Mouse (Mus musculus): Measurements from ENCODE around the gene Gm13124. TPM values are rescaled to one million over a fixed set of nuclear protein-coding genes. Genes with fewer than 3 reads are reported as not detected.
"Not testable (repeated sequence)": the region's sequence is repeated elsewhere in the genome, so short reads cannot be mapped to it uniquely, and the experiment has no call there.

The Gm13124 gene
- not detected in 2 replicates for polyA plus RNA-seq (2012; ENCODE audit: insufficient read depth, insufficient read length, missing spikeins)

- no peak within 1 kb of the TSS for H3K4me3 ChIP-seq (ENCODE audit: insufficient read depth, low read length)
- H3K4me1 ChIP-seq (ENCODE audit: control insufficient read depth, insufficient read depth, low read length) = no peaks in the 10 kb centered on the region
- no peak within 1 kb of the TSS for H3K27ac ChIP-seq (ENCODE audit: insufficient read depth, low read depth, low read length)
- TF ChIP-seq CTCF (IDR thresholded peaks at IDR 0.05; ENCODE audit: low read depth, low read length) (no peak), POLR2A (IDR thresholded peaks at IDR 0.05; ENCODE audit: borderline replicate concordance, low read depth, low read length) (no peak)
These were observed at the start of gene Gm13124 for GRCm38 (mm10) chr4:144565034-144565433. TSS of gene Gm13124 (minus strand) at chr4:144565134.

GRCm38 (mm10) chr4:144614586-144614985 is 49.7 kb upstream of the Gm13124 start:
- no peak for TF ChIP-seq CTCF (IDR thresholded peaks at IDR 0.05; ENCODE audit: low read depth, low read length)
- TF ChIP-seq POLR2A (IDR thresholded peaks at IDR 0.05; ENCODE audit: borderline replicate concordance, low read depth, low read length) = no peak
- no peak overlapping the region for H3K27ac ChIP-seq (ENCODE audit: insufficient read depth, low read depth, low read length)
- H3K4me1 ChIP-seq (ENCODE audit: control insufficient read depth, insufficient read depth, low read length) = no peaks in the 10 kb centered on the region
- no peak overlapping the region for H3K4me3 ChIP-seq (ENCODE audit: insufficient read depth, low read length)

DNA sequence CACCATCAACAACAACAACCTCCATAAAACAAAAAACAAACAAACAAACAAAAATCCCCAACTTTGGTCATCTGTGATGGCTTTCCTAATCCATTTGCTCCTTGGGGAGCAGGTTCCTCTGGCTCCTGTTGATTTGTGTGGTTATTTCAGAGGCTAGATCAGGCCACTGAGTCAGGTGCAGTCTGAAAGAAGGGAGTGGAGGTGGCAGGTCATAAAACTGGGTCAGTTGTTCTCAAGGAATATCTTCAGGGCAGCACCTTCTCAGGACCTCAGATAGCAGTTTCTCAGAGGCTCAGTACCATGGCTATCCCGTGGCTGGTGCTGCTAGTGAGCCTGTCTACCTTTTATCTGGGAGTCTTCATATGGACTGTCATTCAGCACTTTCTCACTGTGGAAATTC is 48.5 kb upstream of the Gm13124 start, which contains the start of gene Aadacl4:
TSS of gene Aadacl4 (plus strand) at position 301 of the 400 bp plus-strand sequence.
- TF ChIP-seq CTCF (IDR thresholded peaks at IDR 0.05; ENCODE audit: low read depth, low read length) = no peak
- TF ChIP-seq POLR2A (IDR thresholded peaks at IDR 0.05; ENCODE audit: borderline replicate concordance, low read depth, low read length) = no peak
- Histone ChIP-seq H3K27ac (ENCODE audit: insufficient read depth, low read depth, low read length) (no peak within 1 kb of the TSS), H3K4me1 (ENCODE audit: control insufficient read depth, insufficient read depth, low read length) (no peaks in the 10 kb centered on the region), H3K4me3 (ENCODE audit: insufficient read depth, low read length) (no peak within 1 kb of the TSS)

GRCm38 (mm10) chr4:144592790-144593189 is 27.9 kb upstream of the Gm13124 start:
- no peaks in the 10 kb centered on the region for H3K4me1 ChIP-seq (ENCODE audit: control insufficient read depth, insufficient read depth, low read length)
- TF ChIP-seq CTCF (IDR thresholded peaks at IDR 0.05; ENCODE audit: low read depth, low read length) (no peak), POLR2A (IDR thresholded peaks at IDR 0.05; ENCODE audit: borderline replicate concordance, low read depth, low read length) (no peak)

GRCm38 (mm10) chr4:144586207-144586606 is 21.3 kb upstream of the Gm13124 start:
- H3K4me1 ChIP-seq (ENCODE audit: control insufficient read depth, insufficient read depth, low read length); H3K27ac ChIP-seq (ENCODE audit: insufficient read depth, low read depth, low read length); H3K4me3 ChIP-seq (ENCODE audit: insufficient read depth, low read length): not testable (repeated sequence)

More at GRCm38 (mm10) chr4:144592790-144593189, 27.9 kb upstream of the Gm13124 start:
- H3K27ac ChIP-seq (ENCODE audit: insufficient read depth, low read depth, low read length) = no peak overlapping the region
- no peak overlapping the region for H3K4me3 ChIP-seq (ENCODE audit: insufficient read depth, low read length)

- no peak for TF ChIP-seq CTCF (IDR thresholded peaks at IDR 0.05; ENCODE audit: low read depth, low read length)
- no peak for TF ChIP-seq POLR2A (IDR thresholded peaks at IDR 0.05; ENCODE audit: borderline replicate concordance, low read depth, low read length)
- Histone ChIP-seq H3K4me1 (ENCODE audit: control insufficient read depth, insufficient read depth, low read length) (no peaks in the 10 kb centered on the region), H3K27ac (ENCODE audit: insufficient read depth, low read depth, low read length) (no peak overlapping the region), H3K4me3 (ENCODE audit: insufficient read depth, low read length) (no peak overlapping the region)
These were observed 2.8 kb upstream of the Gm13124 start for GRCm38 (mm10) chr4:144567752-144568151.

DNA sequence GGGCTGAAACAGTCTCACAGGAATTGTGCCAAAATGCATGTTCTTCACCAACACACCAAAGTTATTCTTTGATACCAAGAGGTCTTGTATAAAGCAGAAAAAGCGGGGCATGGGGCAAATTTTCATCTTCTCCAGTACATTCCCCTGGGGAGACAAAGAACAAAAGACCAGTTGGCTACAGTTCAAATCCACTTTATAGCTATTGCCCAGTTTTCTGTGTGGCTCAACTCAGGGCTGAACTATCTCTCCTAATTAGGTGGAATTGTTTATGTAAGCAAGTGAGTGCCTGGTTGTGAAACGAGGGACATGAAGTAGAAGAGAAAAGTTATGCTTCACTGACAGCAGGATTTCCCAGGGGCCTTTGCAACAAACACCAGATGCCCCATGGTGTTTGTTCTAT is 3.7 kb downstream of the Gm13124 start:
- no peak overlapping the region for H3K27ac ChIP-seq (ENCODE audit: insufficient read depth, low read depth, low read length)
- TF ChIP-seq CTCF (IDR thresholded peaks at IDR 0.05; ENCODE audit: low read depth, low read length) = no peak
- no peak for TF ChIP-seq POLR2A (IDR thresholded peaks at IDR 0.05; ENCODE audit: borderline replicate concordance, low read depth, low read length)
- no peaks in the 10 kb centered on the region for H3K4me1 ChIP-seq (ENCODE audit: control insufficient read depth, insufficient read depth, low read length)
- H3K4me3 ChIP-seq (ENCODE audit: insufficient read depth, low read length) = no peak overlapping the region

DNA sequence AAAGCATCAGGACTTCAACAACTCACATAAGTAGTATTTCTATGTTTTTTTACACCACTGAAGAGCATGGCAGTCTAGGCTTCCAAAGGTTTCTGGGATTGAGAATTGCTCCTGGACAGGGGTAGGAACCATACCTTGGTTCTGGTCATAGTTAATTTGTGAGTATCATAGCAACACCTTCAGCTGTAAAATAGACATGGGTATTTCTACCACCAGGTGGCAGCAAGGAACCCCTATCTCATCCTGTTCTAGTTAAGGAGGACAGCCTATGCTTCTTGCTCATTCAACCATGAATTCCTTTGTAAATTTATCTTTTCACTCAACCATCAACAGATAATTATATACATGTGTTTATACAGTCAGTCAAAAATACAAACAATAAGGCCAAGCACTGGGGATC is 5.1 kb downstream of the Gm13124 start:
- TF ChIP-seq POLR2A (IDR thresholded peaks at IDR 0.05; ENCODE audit: borderline replicate concordance, low read depth, low read length) = no peak
- no peak overlapping the region for H3K27ac ChIP-seq (ENCODE audit: insufficient read depth, low read depth, low read length)
- no peaks in the 10 kb centered on the region for H3K4me1 ChIP-seq (ENCODE audit: control insufficient read depth, insufficient read depth, low read length)
- no peak overlapping the region for H3K4me3 ChIP-seq (ENCODE audit: insufficient read depth, low read length)

- Histone ChIP-seq H3K27ac (ENCODE audit: insufficient read depth, low read depth, low read length) (no peak overlapping the region), H3K4me1 (ENCODE audit: control insufficient read depth, insufficient read depth, low read length) (no peaks in the 10 kb centered on the region), H3K4me3 (ENCODE audit: insufficient read depth, low read length) (no peak overlapping the region)
- no peak for TF ChIP-seq POLR2A (IDR thresholded peaks at IDR 0.05; ENCODE audit: borderline replicate concordance, low read depth, low read length)
- no peak for TF ChIP-seq CTCF (IDR thresholded peaks at IDR 0.05; ENCODE audit: low read depth, low read length)
These were observed 13.8 kb downstream of the Gm13124 start for GRCm38 (mm10) chr4:144551156-144551555.

DNA sequence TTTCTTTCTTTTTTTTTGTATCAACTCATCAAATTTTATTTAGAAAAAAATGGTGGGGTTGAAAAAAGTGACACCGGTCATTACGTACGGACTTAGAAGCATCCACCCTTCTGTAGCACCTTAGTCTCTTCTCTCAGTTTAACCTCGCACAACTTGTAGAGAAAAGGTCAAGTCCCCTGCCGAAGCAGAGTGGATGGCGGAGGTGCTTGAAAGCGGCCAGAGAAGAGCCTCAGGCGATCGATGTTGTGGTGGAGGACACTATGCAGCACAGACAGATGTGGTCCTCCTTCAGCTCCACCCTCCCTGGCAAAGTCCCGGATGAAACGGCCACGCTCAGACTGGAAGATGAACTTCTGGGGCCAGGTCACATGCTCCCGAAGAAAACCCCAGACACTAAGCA is 19.6 kb downstream of the Gm13124 start:
- H3K4me3 ChIP-seq (ENCODE audit: insufficient read depth, low read length); H3K4me1 ChIP-seq (ENCODE audit: control insufficient read depth, insufficient read depth, low read length); H3K27ac ChIP-seq (ENCODE audit: insufficient read depth, low read depth, low read length): not testable (repeated sequence)

DNA sequence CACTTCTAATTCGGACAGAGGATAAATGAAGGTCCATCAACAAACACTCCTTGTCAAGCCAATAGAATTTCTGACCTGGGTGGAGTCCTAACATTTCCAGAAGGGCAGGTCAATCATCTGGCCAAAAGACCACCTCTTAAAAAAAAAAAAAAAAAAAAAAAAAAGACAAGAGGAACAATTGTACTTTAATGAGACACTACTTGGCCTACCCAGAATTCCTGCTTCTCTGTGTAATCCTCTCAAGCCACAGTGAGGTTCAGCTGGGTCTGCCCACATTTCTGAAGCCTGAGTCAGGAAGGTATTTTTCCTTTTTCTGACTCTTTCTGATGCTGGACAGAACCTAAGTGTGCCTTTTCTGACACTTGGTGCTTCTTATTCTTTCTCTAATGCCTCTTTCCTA is 20.2 kb downstream of the Gm13124 start:
- no peak overlapping the region for H3K27ac ChIP-seq (ENCODE audit: insufficient read depth, low read depth, low read length)
- no peak for TF ChIP-seq CTCF (IDR thresholded peaks at IDR 0.05; ENCODE audit: low read depth, low read length)
- no peak for TF ChIP-seq POLR2A (IDR thresholded peaks at IDR 0.05; ENCODE audit: borderline replicate concordance, low read depth, low read length)

More for the DNA sequence above, 20.2 kb downstream of the Gm13124 start:
- Histone ChIP-seq H3K4me1 (ENCODE audit: control insufficient read depth, insufficient read depth, low read length) (no peaks in the 10 kb centered on the region), H3K4me3 (ENCODE audit: insufficient read depth, low read length) (no peak overlapping the region)
